Mouse (Mus musculus) CD4-positive, CD25-positive, alpha-beta regulatory T cell (primary cell): Measurements from ENCODE around the gene Ccdc96. TPM values are rescaled to one million over a fixed set of nuclear protein-coding genes. Genes with fewer than 3 reads are reported as not detected.

Source experiments
- polyA plus RNA-seq: library from polyadenylated mRNA; unstranded; fragments of 100-300 nt; shearing (Covaris generic); gene quantifications from one replicate; pipeline ENCODE4 v1.2.1, GENCODE M21; 2017

Ccdc96 gene
- polyA plus RNA-seq, result 0.08 TPM

GRCm38 (mm10) chr5:36484171-36484990, at the start of gene Ccdc96, which contains the start of gene Tada2b:
Gene Ccdc96 (plus strand): TSS chr5:36484588.
Gene Tada2b (minus strand): TSS chr5:36484285.

GRCm38 (mm10) chr5:36464709-36465661, 19.4 kb upstream of the Ccdc96 start, which contains the start of gene Grpel1:
Gene Grpel1 (plus strand): TSS chr5:36464998.

Other genes starting within 250 kb of the Ccdc96 start
- 20.7 TPM for gene Sorcs2, start 86.4 kb upstream of the Ccdc96 start, polyA plus RNA-seq
- 36.1 TPM for gene Grpel1, start 19.6 kb upstream of the Ccdc96 start, polyA plus RNA-seq
- gene Tada2b, start 303 bp upstream of the Ccdc96 start, polyA plus RNA-seq, result 21.4 TPM
- 88.5 TPM for gene Tbc1d14, start 108.7 kb downstream of the Ccdc96 start, polyA plus RNA-seq
- gene D5Ertd579e, start 211.4 kb downstream of the Ccdc96 start, polyA plus RNA-seq, result 36.8 TPM